Mouse (Mus musculus) lung, embryonic 16.5 days (tissue): Measurements from ENCODE around the gene Mfsd4b2. TPM values are rescaled to one million over a fixed set of nuclear protein-coding genes. Genes with fewer than 3 reads are reported as not detected.

ENCODE experiments used
- ATAC-seq: fragments of 200-750 bp; cut with Nextera tagmentation; 2 replicates; pipeline ENCODE4 v1.8.0; 2017; ENCODE audit warnings: low read depth, mild to moderate bottlenecking, moderate library complexity
- H3K27ac ChIP-seq: fragments of 300-500 bp; sonication (generic); 2 replicates; pipeline ENCODE4 v1.5.1; 2014; ENCODE audit warnings: mild to moderate bottlenecking, control low read depth, low read length
- H3K27me3 ChIP-seq: fragments of 300-500 bp; sonication (generic); 2 replicates; pipeline ENCODE4 v1.6.1; 2014; ENCODE audit warnings: low read depth, low read length, mixed read lengths; ENCODE audit not compliant: control insufficient read depth, insufficient read depth
- H3K36me3 ChIP-seq: fragments of 300-500 bp; sonication (generic); 2 replicates; pipeline ENCODE4 v1.6.1; 2014; ENCODE audit warnings: low read length; ENCODE audit not compliant: control insufficient read depth, insufficient read depth
- H3K4me1 ChIP-seq: fragments of 300-500 bp; sonication (generic); replicated peaks from 2 replicates; pipeline ENCODE4 v1.6.1; 2014; ENCODE audit warnings: low read length, mixed read lengths; ENCODE audit not compliant: control insufficient read depth, insufficient read depth
- H3K4me2 ChIP-seq: fragments of 300-500 bp; sonication (generic); 2 replicates; pipeline ENCODE4 v1.6.1; 2014; ENCODE audit warnings: low read depth, low read length, control low read depth
- H3K4me3 ChIP-seq: fragments of 300-500 bp; sonication (generic); 2 replicates; pipeline ENCODE4 v1.5.1; 2014; ENCODE audit warnings: mild to moderate bottlenecking, low read length, control low read depth
- H3K9ac ChIP-seq: fragments of 300-500 bp; sonication (generic); 2 replicates; pipeline ENCODE4 v1.6.1; 2014; ENCODE audit warnings: low read length, control low read depth
- H3K9me3 ChIP-seq: fragments of 300-500 bp; sonication (generic); 2 replicates; pipeline ENCODE4 v1.6.1; 2016; ENCODE audit warnings: low read length; ENCODE audit not compliant: control insufficient read depth
- WGBS: fragments of 180-500 bp; shearing (Covaris S2); extraction: QIAGEN DNeasy Blood & Tissue Kit; methylation state at CpG from one replicate; pipeline ENCODE4 v1.1.7; 2014; 5-methylcytosine and 5-hydroxymethylcytosine counted together
- polyA plus RNA-seq: library from polyadenylated mRNA; unstranded; fragments of >200 nt; fragmentation: Nextera tagmentation; extraction: Ambion mirVana; gene quantifications from 2 replicates; pipeline ENCODE4 v1.2.1, GENCODE M21; 2015

The Mfsd4b2 gene
- polyA plus RNA-seq, 1 experiment from 2014 or later: not detected

DNA sequence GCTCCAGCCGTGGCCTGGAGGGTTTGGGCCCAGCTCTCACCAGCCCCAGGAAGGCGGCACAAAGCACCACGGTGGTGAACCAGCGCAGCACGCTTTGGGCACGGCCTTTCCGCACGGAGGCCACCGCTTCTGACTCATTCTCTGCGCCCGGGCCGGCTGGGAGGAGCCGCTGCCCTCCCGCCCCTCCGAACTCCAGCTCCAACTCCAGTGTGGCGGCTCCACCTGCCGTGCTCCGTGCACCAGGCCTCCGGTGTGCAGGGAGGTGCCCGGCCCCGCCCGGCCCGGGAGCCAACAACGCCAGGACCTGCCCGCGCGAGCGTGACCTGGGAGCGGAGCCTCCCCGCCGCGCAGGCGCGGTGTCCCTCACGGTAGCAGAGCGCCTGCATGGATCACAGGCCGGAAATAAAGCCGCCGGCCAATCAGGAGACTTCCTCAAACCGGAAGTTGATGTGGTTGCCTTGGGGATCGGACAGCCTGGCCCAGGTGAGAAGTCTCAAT, 27.8 kb downstream of the Mfsd4b2 start, which contains the start of gene Mfsd4b4:
Mfsd4b4 (minus strand) TSS at position 365 of the 498 bp plus-strand sequence.
- Histone ChIP-seq H3K4me1 (peaks cover 5% of the 10 kb centered on the region), H3K9ac (peak within 1 kb of the TSS; percentile 91), H3K4me3 (peak within 1 kb of the TSS; percentile 78), H3K36me3 (no peaks in the 10 kb centered on the region), H3K9me3 (no peaks in the 10 kb centered on the region), H3K27me3 (no peaks in the 10 kb centered on the region), H3K4me2 (peak within 1 kb of the TSS; percentile 94), H3K27ac (peak within 1 kb of the TSS; percentile 85)
- under 1% methylated on average over 41 of the region's 41 CpGs for WGBS
- ATAC-seq: peak; percentile 98

DNA sequence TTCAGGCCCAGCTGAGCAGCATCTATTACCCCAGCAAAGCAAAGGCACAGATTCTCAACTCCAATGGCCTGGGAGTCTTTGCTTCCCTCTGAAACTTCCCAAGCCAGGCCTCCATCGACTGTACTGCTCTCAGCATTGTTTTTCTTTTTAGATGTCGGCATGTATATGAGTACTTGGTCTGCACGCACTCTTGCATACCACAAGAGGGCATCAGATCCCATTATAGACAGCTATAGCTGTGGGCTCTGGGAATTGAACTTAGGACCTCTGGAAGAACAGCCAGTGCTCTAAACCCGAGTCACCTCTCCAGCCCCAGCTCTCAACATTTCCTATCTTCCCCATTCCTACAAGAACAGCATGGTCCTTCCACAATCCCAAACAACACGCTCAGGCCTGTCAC, 30.2 kb downstream of the Mfsd4b2 start:
- Histone ChIP-seq H3K36me3 (no peaks in the 10 kb centered on the region), H3K27me3 (no peaks in the 10 kb centered on the region), H3K9me3 (no peaks in the 10 kb centered on the region), H3K9ac (no peak overlapping the region), H3K4me1 (peaks cover 5% of the 10 kb centered on the region), H3K4me2 (no peak overlapping the region), H3K4me3 (no peak overlapping the region), H3K27ac (no peak overlapping the region)
- WGBS: 72% methylated on average over 5 of the region's 5 CpGs
- no peak for ATAC-seq

DNA sequence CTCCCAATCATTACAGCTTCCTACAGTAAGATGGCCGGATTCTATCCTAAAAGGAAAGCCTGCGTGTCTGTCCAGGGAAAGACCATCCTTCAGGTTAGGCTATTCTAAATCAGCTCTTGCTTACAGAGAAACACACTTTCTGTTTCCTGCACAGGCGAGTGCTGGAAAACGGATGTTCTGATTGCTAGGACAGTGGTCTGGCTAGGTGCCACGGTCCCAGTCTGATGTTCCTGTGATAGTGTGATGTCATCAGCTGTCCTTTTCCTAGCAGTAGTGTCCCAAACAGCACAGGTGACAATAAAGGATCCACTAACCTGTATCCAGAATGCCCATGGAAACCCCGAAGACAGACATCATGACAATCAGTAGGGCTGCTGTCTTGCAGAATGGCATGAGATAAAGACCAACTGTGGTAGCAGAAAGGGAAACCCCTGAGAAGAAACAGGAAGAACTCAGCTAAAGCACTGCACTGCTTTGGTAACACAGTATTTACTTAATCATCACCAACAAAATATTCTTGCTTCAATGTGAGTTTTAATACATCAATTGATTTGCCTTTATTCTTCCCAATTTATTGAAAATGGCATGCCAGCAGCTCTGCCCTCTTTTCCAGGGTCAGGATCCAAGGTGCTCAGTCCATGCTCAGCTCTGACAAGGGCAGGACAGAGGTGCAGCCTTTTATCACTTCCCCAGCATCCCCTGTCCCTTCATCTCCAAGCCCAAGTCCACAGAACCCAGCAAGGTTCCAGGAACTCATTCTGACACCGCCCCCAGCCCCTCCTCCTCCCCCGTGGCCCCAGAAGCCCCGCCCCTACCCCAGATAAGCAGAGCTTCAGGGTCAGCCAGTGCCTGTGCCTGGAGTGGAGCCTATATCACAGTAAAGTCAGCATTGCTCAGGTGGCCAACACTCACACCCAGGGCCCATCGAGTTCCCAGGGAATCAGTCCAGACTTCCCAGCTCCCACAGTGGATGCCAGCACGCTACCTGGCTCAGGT, 32.7 kb downstream of the Mfsd4b2 start:
- Histone ChIP-seq H3K4me2 (no peak overlapping the region), H3K27me3 (no peaks in the 10 kb centered on the region), H3K36me3 (no peaks in the 10 kb centered on the region), H3K9ac (no peak overlapping the region), H3K27ac (no peak overlapping the region), H3K4me3 (no peak overlapping the region), H3K4me1 (peaks cover 5% of the 10 kb centered on the region), H3K9me3 (no peaks in the 10 kb centered on the region)
- WGBS: 57% methylated on average over 10 of the region's 11 CpGs
- ATAC-seq: 0 out of 2 replicates have a peak, but pooled peaks have one; percentile 20

GRCm38 (mm10) chr10:39888621-39889020, 38.1 kb downstream of the Mfsd4b2 start:
- Histone ChIP-seq H3K27me3 (no peaks in the 10 kb centered on the region), H3K4me1 (no peaks in the 10 kb centered on the region), H3K4me2 (no peak overlapping the region), H3K4me3 (no peak overlapping the region), H3K9me3 (no peaks in the 10 kb centered on the region), H3K36me3 (no peaks in the 10 kb centered on the region), H3K9ac (no peak overlapping the region), H3K27ac (no peak overlapping the region)
- ATAC-seq: no peak
- WGBS: 46% methylated on average over 3 of the region's 3 CpGs

Other genes starting within 250 kb of the Mfsd4b2 start
- 14.6 and 21.2 TPM in 2 replicates for gene Rev3l, start 194.8 kb downstream of the Mfsd4b2 start, polyA plus RNA-seq
- 4.4 and 4.6 TPM in 2 replicates for gene Mfsd4b4, start 27.7 kb downstream of the Mfsd4b2 start, polyA plus RNA-seq
- gene Mfsd4b3, start 33.2 kb upstream of the Mfsd4b2 start, polyA plus RNA-seq: 0.40 and 0.48 TPM in 2 replicates
- 0.06 TPM in 1 of 2 replicates, not detected in the other for gene Mfsd4b5, start 59.7 kb upstream of the Mfsd4b2 start, polyA plus RNA-seq
- 0.13 and 0.33 TPM in 2 replicates for gene Mfsd4b1, start 98.3 kb upstream of the Mfsd4b2 start, polyA plus RNA-seq
- gene Slc16a10, start 215.3 kb upstream of the Mfsd4b2 start, polyA plus RNA-seq: 5.0 and 7.8 TPM in 2 replicates